Mouse (Mus musculus) kidney, postnatal 0 days (tissue): ENCODE data around the gene C8a. TPM values are rescaled to one million over a fixed set of nuclear protein-coding genes. Genes with fewer than 3 reads are reported as not detected.

ENCODE experiments used
- ATAC-seq: fragments of 200-750 bp; cut with Nextera tagmentation; replicated peaks from 2 replicates; pipeline ENCODE4 v1.8.0; 2017; ENCODE audit warnings: low read depth, moderate number of reproducible peaks, moderate TSS enrichment, moderate library complexity; ENCODE audit not compliant: low FRiP score
- DNase-seq: peaks from one replicate; pipeline ENCODE4 v3.0.0-alpha.2; 2016; ENCODE audit warnings: low spot score
- H3K27ac ChIP-seq: fragments of 300-500 bp; sonication (generic); 2 replicates; pipeline ENCODE4 v1.5.1; 2014; ENCODE audit warnings: mild to moderate bottlenecking
- H3K27me3 ChIP-seq: fragments of 300-500 bp; sonication (generic); 2 replicates; pipeline ENCODE4 v1.6.1; 2014; ENCODE audit warnings: low read length, mixed read lengths; ENCODE audit not compliant: insufficient read depth
- H3K36me3 ChIP-seq: fragments of 300-500 bp; sonication (generic); 2 replicates; pipeline ENCODE4 v1.6.1; 2014; ENCODE audit warnings: low read length, mixed read lengths; ENCODE audit not compliant: insufficient read depth
- H3K4me1 ChIP-seq: fragments of 300-500 bp; sonication (generic); replicated peaks from 2 replicates; pipeline ENCODE4 v1.6.1; 2014; ENCODE audit warnings: antibody characterized with exemption, low read length, mixed read lengths; ENCODE audit not compliant: insufficient read depth
- H3K4me2 ChIP-seq: fragments of 300-500 bp; sonication (generic); 2 replicates; pipeline ENCODE4 v1.6.1; 2014; ENCODE audit warnings: mild to moderate bottlenecking, low read length, moderate library complexity, mixed read lengths
- H3K4me3 ChIP-seq: fragments of 300-500 bp; sonication (generic); replicated peaks from 2 replicates; pipeline ENCODE4 v1.5.1; 2014; ENCODE audit warnings: low read depth, low read length
- H3K9ac ChIP-seq: fragments of 300-500 bp; sonication (generic); 2 replicates; pipeline ENCODE4 v1.6.1; 2014; ENCODE audit warnings: low read depth, low read length
- H3K9me3 ChIP-seq: fragments of 300-500 bp; sonication (generic); replicated peaks from 2 replicates; pipeline ENCODE4 v1.6.1; 2016; ENCODE audit warnings: low read length, inconsistent platforms, mixed read lengths
- CTCF ChIP-seq: IDR thresholded peaks from 2 replicates; pipeline ENCODE4 v1.5.1; 2016; ENCODE audit warnings: antibody characterized with exemption, low read depth, mild to moderate bottlenecking, moderate library complexity
- WGBS: fragments of 180-500 bp; shearing (Covaris S2); extraction: QIAGEN DNeasy Blood & Tissue Kit; methylation state at CpG from one replicate; pipeline ENCODE4 v1.1.7; 2014; 5-methylcytosine and 5-hydroxymethylcytosine counted together
- polyA plus RNA-seq: library from polyadenylated mRNA; unstranded; fragments of >200 nt; fragmentation: Nextera tagmentation; extraction: Ambion mirVana; gene quantifications from 2 replicates; pipeline ENCODE4 v1.2.1, GENCODE M21; 2015

Gene C8a
- polyA plus RNA-seq, 1 experiment from 2014 or later: 0.09 TPM

DNA sequence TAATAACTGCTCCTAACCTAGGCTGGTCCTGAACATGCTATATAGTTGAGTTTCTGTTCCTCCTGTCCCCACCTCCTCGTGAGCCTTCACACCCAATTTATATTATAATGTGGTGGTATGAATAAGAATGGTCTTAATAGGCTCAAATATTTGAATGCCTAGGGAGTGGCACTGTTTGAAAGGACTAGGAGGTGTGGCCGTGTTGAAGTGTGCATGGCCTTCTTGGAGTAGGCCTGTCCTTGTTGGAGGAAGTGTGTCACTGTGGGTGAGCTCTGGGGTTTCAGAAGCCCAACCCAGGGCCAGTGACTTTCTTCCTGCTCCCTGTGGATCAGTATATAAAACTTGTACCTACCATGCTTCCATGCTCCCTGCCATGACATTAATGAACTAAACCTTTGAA, 62.6 kb downstream of the C8a start:
- Histone ChIP-seq H3K4me3 (no peak overlapping the region), H3K4me2 (no peak overlapping the region), H3K27me3 (no peaks in the 10 kb centered on the region), H3K4me1 (no peaks in the 10 kb centered on the region), H3K36me3 (no peaks in the 10 kb centered on the region), H3K9me3 (no peaks in the 10 kb centered on the region), H3K9ac (no peak overlapping the region), H3K27ac (no peak overlapping the region)
- DNase-seq (no peak), ATAC-seq (no peak)
- 79% methylated on average over 2 of the region's 2 CpGs for WGBS
- TF ChIP-seq CTCF: no peak

DNA sequence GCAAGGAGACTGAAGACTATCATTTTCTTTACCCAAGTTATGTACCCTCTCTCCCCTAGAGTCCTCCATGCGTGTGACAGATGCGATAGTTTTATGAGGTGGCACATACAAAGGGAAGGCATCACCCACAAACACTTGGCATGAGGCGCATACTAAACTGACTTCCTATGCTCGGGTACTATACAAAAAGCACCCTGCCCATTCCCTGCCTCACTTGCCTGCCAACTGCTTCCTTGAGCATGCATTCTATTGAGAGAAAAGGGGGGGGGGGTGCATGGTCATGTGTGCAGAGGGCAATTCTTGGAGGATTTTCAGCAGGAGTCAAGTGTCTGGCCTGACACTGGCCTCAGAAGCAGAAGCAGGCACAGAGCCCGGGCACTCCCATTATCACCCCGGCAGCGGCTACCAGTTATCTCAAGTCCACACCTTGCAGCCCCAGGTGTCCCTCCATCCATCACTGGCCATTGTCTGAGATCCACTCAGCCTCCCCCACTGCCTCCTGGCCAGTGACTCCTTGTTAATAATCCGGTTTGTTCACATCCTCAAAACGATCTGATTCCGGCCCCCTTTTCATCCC, 65.4 kb downstream of the C8a start:
- Histone ChIP-seq H3K4me3 (no peak overlapping the region), H3K4me2 (no peak overlapping the region), H3K4me1 (no peaks in the 10 kb centered on the region), H3K27me3 (no peaks in the 10 kb centered on the region), H3K27ac (no peak overlapping the region), H3K36me3 (no peaks in the 10 kb centered on the region), H3K9me3 (no peaks in the 10 kb centered on the region), H3K9ac (no peak overlapping the region)
- WGBS: 58% methylated on average over 10 of the region's 10 CpGs
- ATAC-seq (no peak), DNase-seq (no peak)
- TF ChIP-seq CTCF: no peak

DNA sequence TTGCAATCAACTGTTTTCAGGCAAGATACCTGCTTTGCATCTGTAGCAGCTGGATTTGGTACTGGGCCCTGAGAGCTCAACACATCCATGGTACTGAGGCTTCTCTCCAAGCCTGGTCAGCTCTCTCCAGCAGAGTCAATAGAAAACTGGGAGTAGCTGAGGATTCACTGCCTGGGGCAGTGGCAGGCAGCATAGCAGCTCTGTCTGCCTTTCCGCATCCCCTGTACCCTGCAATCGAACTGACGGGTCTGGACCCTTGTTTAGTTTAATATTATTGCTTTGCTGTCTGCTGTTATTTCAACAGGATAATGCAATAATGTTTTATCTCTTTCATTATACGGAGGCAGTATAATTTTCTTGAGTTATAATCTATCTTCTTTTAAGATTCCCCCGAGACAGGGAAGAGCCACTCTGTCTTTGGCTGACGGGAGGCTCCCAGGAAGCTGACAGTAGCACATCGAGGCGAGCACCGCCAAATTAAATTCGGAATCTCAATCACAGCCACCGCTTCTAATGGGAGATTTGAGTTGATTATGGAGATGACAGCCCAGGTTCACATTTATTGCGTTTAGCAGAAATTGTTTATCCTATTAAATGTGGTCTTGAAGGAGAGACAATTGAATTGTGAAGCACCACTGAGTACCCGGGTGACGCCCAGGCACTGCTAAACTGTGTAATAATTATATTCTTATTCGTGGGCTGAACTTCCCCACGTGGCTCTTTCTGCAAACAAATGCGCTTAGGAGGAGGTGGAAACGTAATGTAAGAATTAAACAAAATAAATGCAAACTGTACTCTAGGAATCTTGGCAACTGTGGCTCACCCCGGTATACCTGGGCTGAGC, 70.6 kb downstream of the C8a start:
- H3K36me3 ChIP-seq: no peaks in the 10 kb centered on the region
- H3K4me3 ChIP-seq: no peak overlapping the region
- no peaks in the 10 kb centered on the region for H3K27me3 ChIP-seq
- ATAC-seq (no peak), DNase-seq (no peak)
- 76% methylated on average over 19 of the region's 19 CpGs for WGBS
- no peaks in the 10 kb centered on the region for H3K9me3 ChIP-seq
- H3K9ac ChIP-seq: no peak overlapping the region
- no peak overlapping the region for H3K4me2 ChIP-seq
- no peak overlapping the region for H3K27ac ChIP-seq
- no peak for TF ChIP-seq CTCF
- no peaks in the 10 kb centered on the region for H3K4me1 ChIP-seq

GRCm38 (mm10) chr4:104804100-104804499, 72.1 kb downstream of the C8a start:
- 70% methylated on average over 4 of the region's 4 CpGs for WGBS
- no peak overlapping the region for H3K9ac ChIP-seq

GRCm38 (mm10) chr4:104801625-104802024, 74.6 kb downstream of the C8a start:
- H3K4me3 ChIP-seq: no peak overlapping the region

More at GRCm38 (mm10) chr4:104804100-104804499, 72.1 kb downstream of the C8a start:
- no peaks in the 10 kb centered on the region for H3K27me3 ChIP-seq
- ATAC-seq (no peak), DNase-seq (no peak)
- no peaks in the 10 kb centered on the region for H3K36me3 ChIP-seq
- H3K27ac ChIP-seq: no peak overlapping the region
- H3K4me3 ChIP-seq: no peak overlapping the region
- H3K9me3 ChIP-seq: no peaks in the 10 kb centered on the region
- H3K4me2 ChIP-seq: no peak overlapping the region
- no peak for TF ChIP-seq CTCF
- no peaks in the 10 kb centered on the region for H3K4me1 ChIP-seq

GRCm38 (mm10) chr4:104798951-104799350, 77.2 kb downstream of the C8a start:
- DNase-seq: no peak
- no peaks in the 10 kb centered on the region for H3K4me1 ChIP-seq
- no peak for ATAC-seq
- no peak overlapping the region for H3K27ac ChIP-seq
- no peak overlapping the region for H3K4me2 ChIP-seq
- no peaks in the 10 kb centered on the region for H3K36me3 ChIP-seq
- H3K9ac ChIP-seq: no peak overlapping the region
- no peak overlapping the region for H3K4me3 ChIP-seq
- 80% methylated on average over 9 of the region's 9 CpGs for WGBS
- no peaks in the 10 kb centered on the region for H3K9me3 ChIP-seq
- no peaks in the 10 kb centered on the region for H3K27me3 ChIP-seq
- no peak for TF ChIP-seq CTCF

More at GRCm38 (mm10) chr4:104801625-104802024, 74.6 kb downstream of the C8a start:
- no peak for TF ChIP-seq CTCF
- no peak overlapping the region for H3K9ac ChIP-seq
- no peaks in the 10 kb centered on the region for H3K36me3 ChIP-seq
- H3K4me1 ChIP-seq: no peaks in the 10 kb centered on the region
- ATAC-seq (no peak), DNase-seq (no peak)
- no peaks in the 10 kb centered on the region for H3K9me3 ChIP-seq
- WGBS: 93% methylated on average over 3 of the region's 3 CpGs
- H3K27ac ChIP-seq: no peak overlapping the region
- no peak overlapping the region for H3K4me2 ChIP-seq
- H3K27me3 ChIP-seq: no peaks in the 10 kb centered on the region
